8 mouse cellular contexts compared by ENCODE assay signal in the genomic region with DNA sequence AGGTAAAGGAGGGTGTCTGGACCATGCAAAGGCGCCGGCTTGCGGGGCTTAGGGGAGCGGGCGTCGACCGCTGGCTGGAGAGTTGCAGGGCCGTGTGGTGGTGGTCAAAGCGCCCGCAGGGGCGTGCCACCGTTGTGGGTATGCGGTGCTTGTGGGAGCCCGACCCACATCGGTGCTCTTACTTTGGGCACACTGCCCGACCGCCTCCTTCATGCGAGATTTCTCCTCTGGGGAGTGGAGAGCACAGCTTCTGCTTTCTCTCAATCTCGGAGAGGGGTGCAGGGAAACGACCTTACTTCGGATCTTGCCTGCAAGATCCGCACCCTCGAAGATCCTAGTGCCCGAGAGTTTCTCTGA. TPM values are rescaled to one million over a fixed set of nuclear protein-coding genes. Genes with fewer than 3 reads are reported as not detected.
A peak's percentile ranks its signal among the peaks of the same experiment; 100 is the strongest.
DNase-seq lines count a peak whose midpoint lies in the region; ATAC-seq and TF ChIP-seq lines count a peak whose summit lies in the region.

No protein-coding gene starts in this region.

- peak overlapping the region; percentile 65 for H3K9ac ChIP-seq in heart, postnatal 0 days (replicated peaks; ENCODE audit: low read depth, low read length)
- H3K9ac ChIP-seq in hindbrain, embryonic 11.5 days (ENCODE audit: low read depth, low read length), result peak overlapping the region; percentile 51
- H3K9ac ChIP-seq in midbrain, embryonic 13.5 days (replicated peaks), result peak overlapping the region; percentile 79

- H3K4me3 ChIP-seq in heart, postnatal 0 days (ENCODE audit: low read depth, low read length), result peak overlapping the region; percentile 59
- H3K4me3 ChIP-seq in hindbrain, embryonic 11.5 days (ENCODE audit: low read depth, low read length), result peak overlapping the region; percentile 54
- H3K4me3 ChIP-seq in midbrain, embryonic 13.5 days (replicated peaks), result peak overlapping the region; percentile 59

- intact Hi-C loops in left cerebral cortex, postnatal 10 days (cut with DNase I), result no loop called here

- H3K9me3 ChIP-seq in heart, postnatal 0 days (replicated peaks; ENCODE audit: control insufficient read depth, low read length), result no peaks in the 10 kb centered on the region
- H3K9me3 ChIP-seq in hindbrain, embryonic 11.5 days (ENCODE audit: control insufficient read depth, low read length), result no peaks in the 10 kb centered on the region
- no peaks in the 10 kb centered on the region for H3K9me3 ChIP-seq in midbrain, embryonic 13.5 days

- CTCF ChIA-PET in Patski (lab: Charles Lee), result interaction anchor here (0.9 to 5.6 kb wide), 4 partner anchors 10 to 66 kb away, joined by 3 to 39 read pairs (median 4); a partner anchor contains a TSS

- in situ Hi-C loops in Patski (cut with MboI; ENCODE audit: low pct_unique_long_range_greater_than_20kb), result no loop called here

- TF ChIP-seq EP300 in heart, postnatal 0 days (IDR thresholded peaks at IDR 0.05; ENCODE audit: low read depth), result no peak

- H3K4me1 ChIP-seq in heart, postnatal 0 days (ENCODE audit: control insufficient read depth, insufficient read depth), result peaks cover 16% of the 10 kb centered on the region
- H3K4me1 ChIP-seq in hindbrain, embryonic 11.5 days (replicated peaks; ENCODE audit: control insufficient read depth, insufficient read depth, low read length), result 0 out of 2 replicates have a peak, but pooled peaks cover 2% of the 10 kb centered on the region
- H3K4me1 ChIP-seq in midbrain, embryonic 13.5 days (replicated peaks), result peaks cover 29% of the 10 kb centered on the region

- POLR2A ChIA-PET in Patski (lab: Charles Lee), result no interaction called here

- peak overlapping the region; percentile 85 for H3K27ac ChIP-seq in heart, postnatal 0 days (ENCODE audit: low read depth)
- peak overlapping the region; percentile 37 for H3K27ac ChIP-seq in hindbrain, embryonic 11.5 days (ENCODE audit: low read depth, low read length)
- H3K27ac ChIP-seq in midbrain, embryonic 13.5 days, result peak overlapping the region; percentile 88

- no peak for DNase-seq in heart, postnatal 0 days (ENCODE audit: low spot score)
- no peak for DNase-seq in heart, adult 18-20 months
- DNase-seq in Patski (ENCODE audit: low read depth, low spot score), result no peak
- no peak for DNase-seq in hindbrain, embryonic 11.5 days (ENCODE audit: low spot score)
- DNase-seq in left cerebral cortex, postnatal 10 days (ENCODE audit: extremely low spot score in 1 of 2, low spot score in 2 of 2), result no peak
- DNase-seq in cerebellum, adult 9-10 months, result no peak
- DNase-seq in retina, postnatal 1 day, result no peak

- peak overlapping the region; percentile 86 for H3K4me2 ChIP-seq in heart, postnatal 0 days (ENCODE audit: low read depth, low read length)
- H3K4me2 ChIP-seq in hindbrain, embryonic 11.5 days (replicated peaks; ENCODE audit: low read depth, low read length), result peak overlapping the region; percentile 89
- H3K4me2 ChIP-seq in midbrain, embryonic 13.5 days (replicated peaks), result peak overlapping the region; percentile 80

- ATAC-seq in heart, postnatal 0 days (ENCODE audit: insufficient read depth, low read depth), result peak; percentile 57
- peak; percentile 20 for ATAC-seq in Patski
- 0 out of 2 replicates have a peak, but pooled peaks have one; percentile 4 for ATAC-seq in hindbrain, embryonic 11.5 days (ENCODE audit: low FRiP score)
- ATAC-seq in midbrain, embryonic 13.5 days, result no peak

- no peaks in the 10 kb centered on the region; the same call in 1 of the 2 replicates for H3K36me3 ChIP-seq in heart, postnatal 0 days (replicated peaks; ENCODE audit: control insufficient read depth, insufficient read depth, low read length)
- H3K36me3 ChIP-seq in hindbrain, embryonic 11.5 days (ENCODE audit: control insufficient read depth, insufficient read depth, low read length), result no peaks in the 10 kb centered on the region
- H3K36me3 ChIP-seq in midbrain, embryonic 13.5 days, result no peaks in the 10 kb centered on the region

- under 1% methylated on average over 24 of the region's 24 CpGs for WGBS in heart, postnatal 0 days
- 1% methylated on average over 24 of the region's 24 CpGs for WGBS in hindbrain, embryonic 11.5 days
- WGBS in midbrain, embryonic 13.5 days, result 1% methylated on average over 24 of the region's 24 CpGs

- TF ChIP-seq CTCF in heart, postnatal 0 days (IDR thresholded peaks at IDR 0.05; ENCODE audit: low read depth), result no peak
- TF ChIP-seq CTCF in Patski (IDR thresholded peaks at IDR 0.05), result no peak

- H3K27me3 ChIP-seq in heart, postnatal 0 days (ENCODE audit: control insufficient read depth, insufficient read depth, low read length), result no peaks in the 10 kb centered on the region
- no peaks in the 10 kb centered on the region for H3K27me3 ChIP-seq in Patski
- H3K27me3 ChIP-seq in hindbrain, embryonic 11.5 days (ENCODE audit: control insufficient read depth, insufficient read depth, low read length), result peaks cover 4% of the 10 kb centered on the region; the same call in 1 of the 2 replicates
- H3K27me3 ChIP-seq in midbrain, embryonic 13.5 days, result peaks cover 10% of the 10 kb centered on the region

RNA-seq across cellular contexts. Expression of a gene that starts 0.3 kb away (rescaled TPM):
- total RNA-seq in heart, postnatal 0 days (2014; rRNA removed; ENCODE audit: low replicate concordance), result 8.1 and 12.2 TPM in 2 replicates
- polyA plus RNA-seq in heart, postnatal 0 days (2015; fragmentation: Nextera tagmentation; extraction: Ambion mirVana), result 9.9 and 11.3 TPM in 2 replicates
- 10 to 100 TPM; 19.6 to 22.5 TPM for total RNA-seq in heart, adult 18-20 months (2021)
- polyA plus RNA-seq in Patski (2021), result 9.7 TPM
- polyA plus RNA-seq in hindbrain, embryonic 11.5 days (2014; fragmentation: Nextera tagmentation; extraction: Ambion mirVana), result 14.1 and 14.2 TPM in 2 replicates
- polyA plus RNA-seq in midbrain, embryonic 13.5 days (2015; fragmentation: Nextera tagmentation; extraction: Ambion mirVana), result 5.1 and 8.4 TPM in 2 replicates
- total RNA-seq in left cerebral cortex, postnatal 10 days (2021), result 10 to 100 TPM; 25.3 to 26.0 TPM

RNA-seq across cellular contexts. Expression of a gene that starts 38.6 kb away (rescaled TPM):
- total RNA-seq in heart, postnatal 0 days (2014; rRNA removed; ENCODE audit: low replicate concordance), result 44.1 and 44.5 TPM in 2 replicates
- polyA plus RNA-seq in heart, postnatal 0 days (2015; fragmentation: Nextera tagmentation; extraction: Ambion mirVana), result 38.1 and 40.4 TPM in 2 replicates
- 10 to 100 TPM; 43.7 to 52.3 TPM for total RNA-seq in heart, adult 18-20 months (2021)
- 18.0 TPM for polyA plus RNA-seq in Patski (2021)
- 34.5 and 35.5 TPM in 2 replicates for polyA plus RNA-seq in hindbrain, embryonic 11.5 days (2014; fragmentation: Nextera tagmentation; extraction: Ambion mirVana)
- polyA plus RNA-seq in midbrain, embryonic 13.5 days (2015; fragmentation: Nextera tagmentation; extraction: Ambion mirVana), result 21.7 and 24.8 TPM in 2 replicates
- total RNA-seq in left cerebral cortex, postnatal 10 days (2021), result 1 to 10 TPM; 4.0 to 4.7 TPM

Comparison
In these comparisons a context has a peak if more than half of its experiments do, and no peak if none do; other contexts are left out.
1. H3K27ac ChIP-seq: peak in every context shown above with its lines; median percentile 88 in midbrain, embryonic 13.5 days; 85 in heart, postnatal 0 days; 37 in hindbrain, embryonic 11.5 days.